Mouse (Mus musculus) testis, adult 10 weeks (tissue): ENCODE results near the gene Hif1an. TPM values are rescaled to one million over a fixed set of nuclear protein-coding genes. Genes with fewer than 3 reads are reported as not detected.

Source experiments
- polyA plus RNA-seq: library from polyadenylated mRNA; stranded (reverse); fragments of 350-450 nt; fragmentation: Illumina TruSeq; extraction: RNeasy Lipid Tissue Mini Kit (QIAGEN cat#74804); gene quantifications from one replicate; pipeline ENCODE4 v1.2.3, GENCODE M21; 2014; ENCODE audit warnings: low read depth, low replicate concordance

The Hif1an gene
- 15.3 TPM for polyA plus RNA-seq

DNA sequence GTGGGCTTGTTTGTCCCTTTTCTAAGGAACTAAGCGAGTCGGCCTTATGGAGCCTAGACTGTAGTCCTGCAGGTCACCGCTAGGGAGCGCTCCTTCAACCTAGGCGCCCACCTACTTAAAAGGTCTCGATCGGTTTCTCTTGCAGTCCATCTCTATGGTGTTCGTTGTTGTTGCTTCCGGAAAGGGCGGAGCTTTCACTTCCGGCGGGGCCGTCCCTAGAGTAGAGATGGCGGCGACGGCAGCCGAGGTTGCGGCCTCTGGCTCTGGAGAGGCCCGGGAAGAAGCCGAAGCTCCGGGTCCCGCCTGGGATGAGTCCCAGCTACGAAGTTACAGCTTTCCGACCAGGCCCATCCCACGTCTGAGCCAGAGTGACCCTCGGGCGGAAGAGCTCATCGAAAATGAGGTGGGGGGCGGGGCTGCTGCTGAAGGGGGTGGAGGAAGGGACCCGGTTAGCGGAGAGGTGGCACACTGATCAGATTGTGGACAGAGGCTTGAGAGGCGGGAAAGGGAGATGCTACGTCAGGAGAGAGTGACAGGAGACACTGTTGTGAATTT lies at the start of gene Hif1an:
Gene Hif1an, plus strand, starts transcription at position 199 of the 555 bp plus-strand sequence.

GRCm38 (mm10) chr19:44545321-44546041 lies 17.2 kb upstream of the Hif1an start, which contains the start of gene Sec31b:
Sec31b (minus strand) TSS chr19:44545864.

DNA sequence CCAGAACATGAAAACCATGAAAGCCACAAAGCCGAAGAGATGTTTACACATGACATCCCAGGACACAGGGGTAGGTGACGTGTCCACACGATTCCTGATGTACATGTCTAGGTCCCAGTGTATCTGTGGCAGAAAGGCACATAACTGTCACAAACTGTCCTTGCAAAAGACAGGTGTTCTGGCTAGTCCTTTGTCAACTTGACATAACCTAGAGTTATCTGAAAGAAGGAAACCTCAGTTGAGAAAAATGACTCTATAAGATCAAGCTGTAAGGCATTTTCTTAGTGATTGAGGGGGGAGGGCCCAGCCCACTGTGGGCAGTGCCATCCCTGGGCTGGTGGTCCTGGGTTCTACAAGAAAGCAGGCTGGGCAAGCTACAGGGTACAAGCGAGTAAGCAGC lies 9.9 kb upstream of the Hif1an start, which contains the start of gene Gm20538:
Gene Gm20538, minus strand, starts transcription at position 101 of the 400 bp plus-strand sequence.

DNA sequence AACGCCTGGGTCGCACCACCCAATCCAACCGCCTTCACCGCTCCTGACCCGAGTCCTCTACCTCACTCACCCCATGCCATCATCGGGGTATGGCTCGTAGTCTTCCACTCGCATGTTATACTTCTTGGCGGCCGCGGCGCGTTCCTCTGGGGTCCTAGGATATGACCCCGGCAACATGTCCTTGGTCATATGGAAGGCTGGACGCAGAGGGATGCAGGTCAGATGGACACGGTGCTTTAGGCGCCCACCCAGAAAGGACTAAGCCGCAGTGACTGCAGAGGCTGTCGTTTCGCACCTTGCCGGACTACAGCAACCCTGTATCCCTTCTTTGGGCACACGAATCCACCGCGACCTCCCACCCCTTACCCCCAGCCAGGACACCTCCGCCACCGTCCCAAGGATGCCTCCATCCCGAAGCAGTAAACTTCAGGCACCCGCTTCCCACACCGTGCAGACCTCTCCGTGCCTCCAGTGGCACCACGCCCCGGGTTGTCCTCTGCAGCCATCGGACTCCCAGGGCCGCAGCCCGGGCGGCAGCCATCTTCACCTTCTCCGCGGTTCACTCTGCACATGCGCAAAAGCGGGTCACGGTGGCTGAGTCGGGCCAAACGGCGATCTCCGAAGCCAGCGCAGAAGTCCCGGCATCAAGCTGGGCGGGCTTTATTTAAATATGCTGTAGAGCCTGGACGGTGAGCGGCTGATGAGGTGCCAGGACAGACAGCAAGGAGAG lies 7.6 kb upstream of the Hif1an start, which contains the start of gene Ndufb8:
Gene Ndufb8, minus strand, starts transcription at position 580 of the 730 bp plus-strand sequence.

Other genes with a start within 250 kb of the Hif1an start
- 0.56 TPM for gene Scd4, start 229.8 kb upstream of the Hif1an start, polyA plus RNA-seq
- 16.7 TPM for gene Scd1, start 155.0 kb upstream of the Hif1an start, polyA plus RNA-seq
- gene Wnt8b, start 69.4 kb upstream of the Hif1an start, polyA plus RNA-seq, result 0.11 TPM
- 0.13 TPM for gene Sec31b, start 17.0 kb upstream of the Hif1an start, polyA plus RNA-seq
- not detected for gene Gm20538, start 10.0 kb upstream of the Hif1an start, polyA plus RNA-seq
- gene Ndufb8, start 7.4 kb upstream of the Hif1an start, polyA plus RNA-seq, result 69.4 TPM
- not detected for gene Pax2, start 193.2 kb downstream of the Hif1an start, polyA plus RNA-seq